Mouse (Mus musculus) granulocyte monocyte progenitor cell, adult 5-6 weeks (primary cell): Measurements from ENCODE around the gene Lhx4. TPM values are rescaled to one million over a fixed set of nuclear protein-coding genes. Genes with fewer than 3 reads are reported as not detected.

Source experiments
- ATAC-seq: replicated peaks from 2 replicates; pipeline ENCODE4 v1.8.0; 2016; ENCODE audit warnings: mild to moderate bottlenecking, moderate TSS enrichment, inconsistent platforms; ENCODE audit not compliant: poor library complexity, severe bottlenecking
- total RNA-seq, 2 experiments: library from RNA; stranded (forward) in 1 of 2; stranded (reverse) in 1 of 2; fragments of 200-712, 200-1000 nt in 1 of 2; fragments of >200 nt in 1 of 2; fragmentation: Nextera tagmentation in 1 of 2; gene quantifications; 2 replicates each; pipeline ENCODE4 v1.2.3; 2014 to 2017

The Lhx4 gene
- total RNA-seq, 2 experiments from 2014 or later = not detected

- ATAC-seq = no peak
These were observed 38.2 kb downstream of the Lhx4 start for GRCm38 (mm10) chr1:155713306-155713705.

GRCm38 (mm10) chr1:155704182-155704581 is 47.3 kb downstream of the Lhx4 start:
- no peak for ATAC-seq

GRCm38 (mm10) chr1:155703191-155703680 is 48.2 kb downstream of the Lhx4 start:
- no peak for ATAC-seq

GRCm38 (mm10) chr1:155700886-155701285 is 50.6 kb downstream of the Lhx4 start:
- no peak for ATAC-seq

GRCm38 (mm10) chr1:155698373-155699159 is 52.9 kb downstream of the Lhx4 start:
- ATAC-seq = no peak

- ATAC-seq = no peak
These were observed 58.0 kb downstream of the Lhx4 start for GRCm38 (mm10) chr1:155693443-155693842.

- no peak for ATAC-seq
These were observed 58.5 kb downstream of the Lhx4 start for GRCm38 (mm10) chr1:155693026-155693425.

GRCm38 (mm10) chr1:155692230-155692629 is 59.3 kb downstream of the Lhx4 start:
- no peak for ATAC-seq

GRCm38 (mm10) chr1:155689558-155689957 is 61.9 kb downstream of the Lhx4 start:
- ATAC-seq = no peak

- ATAC-seq = no peak
These were observed 62.3 kb downstream of the Lhx4 start for GRCm38 (mm10) chr1:155689141-155689540.

- no peak for ATAC-seq
These were observed 64.7 kb downstream of the Lhx4 start for GRCm38 (mm10) chr1:155686816-155687215.

GRCm38 (mm10) chr1:155681116-155681799 is 70.2 kb downstream of the Lhx4 start:
- ATAC-seq = no peak

- no peak for ATAC-seq
These were observed 75.9 kb downstream of the Lhx4 start for GRCm38 (mm10) chr1:155675570-155675969.

- no peak for ATAC-seq
These were observed 87.5 kb downstream of the Lhx4 start for GRCm38 (mm10) chr1:155663994-155664393.

- no peak for ATAC-seq
These were observed 95.2 kb downstream of the Lhx4 start for GRCm38 (mm10) chr1:155656321-155656720.

GRCm38 (mm10) chr1:155654961-155655360 is 96.5 kb downstream of the Lhx4 start:
- ATAC-seq = no peak

- ATAC-seq = no peak
These were observed 101.2 kb downstream of the Lhx4 start for GRCm38 (mm10) chr1:155650121-155650846.
